Mouse (Mus musculus): Measurements from ENCODE around the gene Polr3c.
"Not testable (repeated sequence)": the region's sequence is repeated elsewhere in the genome, so short reads cannot be mapped to it uniquely, and the experiment has no call there.

Gene Polr3c

GRCm38 (mm10) chr3:96675171-96675570 lies 52.3 kb downstream of the Polr3c start:
- no peak for DNase-seq

- DNase-seq, result no peak
Measured at GRCm38 (mm10) chr3:96674442-96674841, 53.0 kb downstream of the Polr3c start.

DNA sequence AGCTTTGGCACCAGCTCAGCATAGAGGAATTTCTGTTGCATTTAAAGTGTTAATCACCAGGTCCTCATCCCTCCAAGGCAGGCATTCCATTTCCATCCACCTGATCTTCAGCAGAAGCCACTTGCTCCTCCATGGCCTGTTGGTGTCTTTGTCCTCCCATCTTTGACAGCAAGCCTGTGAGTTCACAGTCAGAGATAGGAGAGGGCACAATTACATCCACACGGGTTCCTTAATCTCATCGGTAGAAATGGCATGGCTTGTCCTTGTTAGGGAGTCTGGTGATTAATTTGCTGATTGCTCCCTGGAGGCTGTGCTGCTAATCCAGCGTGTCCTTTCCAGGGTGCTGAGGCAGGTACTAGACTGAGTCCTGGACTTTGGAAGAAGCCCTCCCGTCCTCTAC lies 53.9 kb downstream of the Polr3c start:
- no peak for DNase-seq

DNA sequence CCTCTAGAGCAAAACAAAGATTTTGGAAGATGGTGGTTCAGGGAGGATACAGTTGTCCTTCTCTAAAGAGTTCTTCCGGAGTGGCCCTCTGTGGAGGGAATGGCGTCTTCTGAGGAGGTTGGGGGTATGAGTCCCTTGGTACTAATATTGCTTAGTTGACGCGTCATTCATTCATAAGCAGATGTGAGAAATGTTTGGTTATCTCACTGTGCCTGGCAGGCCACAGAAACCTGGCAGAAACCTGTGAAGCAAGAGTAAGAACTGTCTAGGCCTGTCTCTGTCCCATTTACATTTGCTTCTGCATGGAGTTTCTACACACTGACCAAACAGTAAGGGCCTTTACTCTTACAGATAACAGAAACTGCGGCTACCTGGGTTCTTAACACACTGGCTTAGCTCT lies 55.9 kb downstream of the Polr3c start:
- DNase-seq, result no peak

DNA sequence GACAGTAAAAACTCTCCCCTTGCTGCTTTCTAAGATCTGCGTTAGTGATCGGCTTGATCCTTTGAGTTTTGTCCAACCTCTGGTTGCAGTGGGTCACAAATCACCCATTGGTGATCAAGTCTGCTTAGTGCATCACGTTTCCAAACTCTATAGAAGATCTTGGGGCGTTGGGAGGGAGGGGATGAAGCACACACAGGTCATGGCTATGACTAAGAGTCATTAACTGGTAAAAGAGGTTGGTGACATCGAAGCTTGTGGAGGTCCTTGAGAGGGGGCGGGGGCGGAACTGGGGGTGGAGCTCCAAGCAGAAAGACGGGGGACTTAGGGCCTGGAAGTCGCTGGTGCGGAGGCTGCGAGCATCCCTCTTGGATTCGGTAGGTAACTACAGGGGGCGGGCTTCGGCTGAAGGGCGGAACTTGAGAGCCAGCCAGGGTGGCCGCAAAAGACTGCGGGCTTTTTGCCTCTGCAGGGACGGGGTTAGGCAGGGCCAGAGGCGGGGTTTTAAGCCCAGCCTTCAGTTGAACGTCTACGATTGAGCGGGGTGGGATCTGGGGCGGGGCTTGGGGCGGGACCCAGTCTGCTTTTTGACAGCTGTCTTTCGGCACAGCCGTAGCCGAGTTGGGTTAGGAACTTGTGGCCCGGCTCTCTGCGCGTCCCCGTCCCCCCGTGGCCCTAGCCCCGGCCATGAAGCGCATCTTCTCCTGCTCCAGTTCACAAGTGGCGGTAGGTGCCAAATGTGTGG lies 57.5 kb downstream of the Polr3c start, which contains the start of gene Ankrd35:
Ankrd35 (plus strand) TSS at position 405 of the 742 bp plus-strand sequence.
- peak; percentile 87 for DNase-seq

- no peak for DNase-seq
Measured at GRCm38 (mm10) chr3:96668424-96669067, 58.9 kb downstream of the Polr3c start.

GRCm38 (mm10) chr3:96667316-96667715 lies 60.1 kb downstream of the Polr3c start:
- peak; percentile 24 for DNase-seq

GRCm38 (mm10) chr3:96666916-96667315 lies 60.5 kb downstream of the Polr3c start:
- DNase-seq, result peak; percentile 20

GRCm38 (mm10) chr3:96665732-96666363 lies 61.6 kb downstream of the Polr3c start:
- not testable (repeated sequence) for DNase-seq

DNA sequence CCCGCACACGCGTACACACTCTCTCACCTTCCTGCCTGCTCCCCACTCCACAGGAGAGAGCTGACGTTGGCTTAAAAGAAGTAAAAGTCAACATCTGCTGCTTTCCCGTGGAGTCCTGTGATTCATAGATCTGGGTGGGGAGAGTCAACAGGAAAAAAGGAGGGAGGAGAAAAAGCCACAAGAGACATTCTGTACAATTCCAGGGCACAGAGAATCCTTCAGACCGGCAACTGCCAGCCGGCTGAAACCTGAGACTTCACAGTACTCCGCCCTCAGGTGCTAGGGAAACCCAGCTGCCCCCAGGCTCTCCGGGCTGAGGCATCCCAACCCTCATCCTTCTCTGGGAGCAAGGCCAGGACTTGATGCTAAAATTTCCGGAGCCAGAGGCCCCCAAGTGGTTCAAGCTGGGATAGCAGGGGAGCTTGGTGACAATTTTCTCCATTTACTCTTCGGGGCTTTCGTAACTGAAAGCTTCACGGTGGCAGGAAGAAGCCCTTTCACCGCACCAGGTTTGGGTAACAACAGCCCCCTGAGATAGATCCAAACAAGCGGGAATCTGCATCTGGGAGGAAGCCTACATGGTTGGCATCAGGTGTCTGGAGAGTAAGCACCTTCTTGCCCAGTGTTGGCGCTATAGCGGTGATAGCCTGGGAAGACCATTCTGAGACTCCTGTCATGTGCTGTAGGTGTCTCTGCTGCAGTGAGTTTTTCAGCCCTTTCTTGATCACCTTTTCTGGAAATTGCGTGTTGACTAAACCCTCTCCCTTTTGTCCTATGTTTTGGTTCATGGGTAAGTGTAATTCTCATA lies 63.8 kb downstream of the Polr3c start:
- DNase-seq, result peak; percentile 86

GRCm38 (mm10) chr3:96662731-96663316 lies 64.6 kb downstream of the Polr3c start:
- no peak for DNase-seq

Data from kidney, postnatal 14 days (tissue).